Comparison of ENCODE assay signal across 8 mouse cellular contexts in the genomic region with DNA sequence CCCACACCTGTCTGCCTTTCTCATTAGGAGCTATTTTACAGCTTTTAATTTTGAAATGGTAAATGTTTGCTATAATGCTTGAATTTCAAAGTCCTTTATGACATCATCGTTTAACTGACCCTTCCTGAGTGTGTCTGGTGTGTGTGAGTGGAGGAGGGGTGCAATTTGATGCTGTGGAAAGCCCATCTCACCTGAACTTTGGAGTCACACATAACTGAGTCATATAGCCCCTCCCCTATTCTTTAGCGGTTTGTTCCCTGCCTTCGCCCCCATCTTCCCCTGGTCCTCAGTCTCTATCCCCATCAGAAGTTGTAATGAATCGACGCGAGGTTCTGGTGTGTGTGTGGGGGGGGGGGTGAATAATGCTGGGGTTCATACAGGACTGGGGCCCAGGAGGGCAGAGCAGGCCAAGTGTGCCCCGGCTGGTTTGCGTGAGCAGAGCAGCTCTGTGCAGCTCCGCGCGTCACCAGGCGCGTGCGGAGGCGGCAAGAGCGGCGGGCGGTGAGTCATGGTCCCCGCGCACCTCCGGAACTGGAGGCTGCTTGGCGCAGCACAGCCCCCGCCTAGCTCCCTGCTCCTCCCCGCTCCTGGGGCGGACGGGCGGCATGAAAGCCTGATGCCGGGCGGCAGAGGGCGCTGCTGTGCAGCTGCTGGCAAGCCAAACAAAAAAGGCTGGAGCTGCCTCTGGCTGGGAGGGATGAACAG.
DNase-seq lines count a peak whose midpoint lies in the region; ATAC-seq and TF ChIP-seq lines count a peak whose summit lies in the region.

No protein-coding gene starts in this region.

- H3K27me3 ChIP-seq in MEL (ENCODE audit: control insufficient read depth in 1 of 2, insufficient read depth in 2 of 2, low read length in 2 of 2), result peaks cover 0 to 3% of the 10 kb centered on the region in 2 experiments; a peak in 2 of 4 replicates
- H3K27me3 ChIP-seq in cerebellum, adult 2 months (ENCODE audit: control insufficient read depth, insufficient read depth, low read length), result no peaks in the 10 kb centered on the region
- H3K27me3 ChIP-seq in hindbrain, embryonic 11.5 days (ENCODE audit: control insufficient read depth, insufficient read depth, low read length), result peaks cover 4% of the 10 kb centered on the region; the same call in 1 of the 2 replicates
- H3K27me3 ChIP-seq in lung, embryonic 16.5 days (ENCODE audit: control insufficient read depth, insufficient read depth, low read depth, low read length), result peaks cover 3% of the 10 kb centered on the region

- H3K4me3 ChIP-seq in MEL (ENCODE audit: control insufficient read depth in 1 of 2, insufficient read depth in 1 of 2, low read depth in 2 of 2, low read length in 2 of 2), result 0 out of 4 replicates have a peak overlapping the region, but pooled peaks of 1 of the 2 experiments have one; percentile 13
- peak overlapping the region; percentile 17 for H3K4me3 ChIP-seq in cerebellum, adult 2 months (replicated peaks; ENCODE audit: insufficient read depth, low read depth, low read length)
- H3K4me3 ChIP-seq in hindbrain, embryonic 11.5 days (ENCODE audit: low read depth, low read length), result peak overlapping the region; percentile 19; the same call in 1 of the 2 replicates
- peak overlapping the region; percentile 40 for H3K4me3 ChIP-seq in lung, embryonic 16.5 days (ENCODE audit: low read length)

- no peak overlapping the region for H3K27ac ChIP-seq in MEL (ENCODE audit: control insufficient read depth, low read depth, low read length)
- H3K27ac ChIP-seq in cerebellum, adult 2 months (ENCODE audit: insufficient read depth, low read length), result no peak overlapping the region; the same call in 1 of the 2 replicates
- H3K27ac ChIP-seq in hindbrain, embryonic 11.5 days (ENCODE audit: low read depth, low read length), result no peak overlapping the region
- H3K27ac ChIP-seq in lung, embryonic 16.5 days (ENCODE audit: low read length), result no peak overlapping the region

- no peaks in the 10 kb centered on the region for H3K9me3 ChIP-seq in MEL (replicated peaks; ENCODE audit: insufficient read depth, low read length)
- H3K9me3 ChIP-seq in hindbrain, embryonic 11.5 days (ENCODE audit: control insufficient read depth, low read length), result no peaks in the 10 kb centered on the region
- no peaks in the 10 kb centered on the region for H3K9me3 ChIP-seq in lung, embryonic 16.5 days (ENCODE audit: control insufficient read depth, low read length)

- H3K4me2 ChIP-seq in hindbrain, embryonic 11.5 days (replicated peaks; ENCODE audit: low read depth, low read length), result peak overlapping the region; percentile 46
- H3K4me2 ChIP-seq in lung, embryonic 16.5 days (ENCODE audit: low read depth, low read length), result peak overlapping the region; percentile 57

- 0 out of 2 replicates have a peak overlapping the region, but pooled peaks have one; percentile 27 for H3K9ac ChIP-seq in MEL (ENCODE audit: control insufficient read depth, low read depth, low read length, poor library complexity, severe bottlenecking)
- no peak overlapping the region for H3K9ac ChIP-seq in hindbrain, embryonic 11.5 days (ENCODE audit: low read depth, low read length)
- peak overlapping the region; percentile 54 for H3K9ac ChIP-seq in lung, embryonic 16.5 days (ENCODE audit: low read length)

- no peak for TF ChIP-seq EP300 in MEL (IDR thresholded peaks at IDR 0.05; ENCODE audit: low read depth in 1 of 2, low read length in 2 of 2)

- no peaks in the 10 kb centered on the region for H3K36me3 ChIP-seq in MEL (ENCODE audit: control insufficient read depth in 1 of 2, insufficient read depth in 2 of 2, low read length in 2 of 2)
- no peaks in the 10 kb centered on the region for H3K36me3 ChIP-seq in hindbrain, embryonic 11.5 days (ENCODE audit: control insufficient read depth, insufficient read depth, low read length)
- H3K36me3 ChIP-seq in lung, embryonic 16.5 days (ENCODE audit: control insufficient read depth, insufficient read depth, low read length), result no peaks in the 10 kb centered on the region

- peak; percentile 82 for DNase-seq in MEL (ENCODE audit: low read depth, low spot score)
- peak; percentile 86 to 88 for DNase-seq in cerebellum, adult 2 months
- DNase-seq in frontal cortex, adult 2 months (ENCODE audit: extremely low spot score in 1 of 2, low spot score in 1 of 2), result peak; percentile 59 to 89
- peak; percentile 87 for DNase-seq in hindbrain, embryonic 11.5 days (ENCODE audit: low spot score)
- peak; percentile 81 for DNase-seq in layer of hippocampus, adult 9-11 months
- peak; percentile 63 for DNase-seq in ovary, postnatal 10 days (ENCODE audit: low spot score)
- peak; percentile 85 for DNase-seq in thymus, postnatal 0 days (ENCODE audit: low spot score)

- peak; percentile 40 to 82 (median 70); a peak in 5 of 6 replicates for TF ChIP-seq CTCF in MEL (IDR thresholded peaks at IDR 0.05 in 2 of 3, conservative IDR thresholded peaks at IDR 0.05 in 1 of 3; ENCODE audit: control insufficient read depth in 1 of 3, insufficient read depth in 1 of 3, low read depth in 2 of 3, low read length in 3 of 3, poor library complexity in 1 of 3, severe bottlenecking in 1 of 3)
- TF ChIP-seq CTCF in cerebellum, adult 2 months (IDR thresholded peaks at IDR 0.05; ENCODE audit: borderline replicate concordance, insufficient read depth, low read depth, low read length), result peak; percentile 66

- TF ChIP-seq RAD21 in MEL (IDR thresholded peaks at IDR 0.05; ENCODE audit: low read depth, low read length), result peak; percentile 53

- TF ChIP-seq POLR2A in MEL (IDR thresholded peaks at IDR 0.05; ENCODE audit: control insufficient read depth in 1 of 2, insufficient read depth in 1 of 2, low read depth in 1 of 2, low read length in 2 of 2, poor library complexity in 1 of 2), result no peak
- no peak for TF ChIP-seq POLR2A in cerebellum, adult 2 months (IDR thresholded peaks at IDR 0.05; ENCODE audit: borderline replicate concordance, insufficient read depth, low read length)

- no peaks in the 10 kb centered on the region for H3K79me2 ChIP-seq in MEL (ENCODE audit: control insufficient read depth, insufficient read depth, low read length, poor library complexity)

- H3K4me1 ChIP-seq in MEL (ENCODE audit: control insufficient read depth in 1 of 2, insufficient read depth in 2 of 2, low read length in 2 of 2), result no peaks in the 10 kb centered on the region
- peaks cover 12% of the 10 kb centered on the region; the same call in 1 of the 2 replicates for H3K4me1 ChIP-seq in cerebellum, adult 2 months (ENCODE audit: control insufficient read depth, insufficient read depth, low read length)
- H3K4me1 ChIP-seq in hindbrain, embryonic 11.5 days (replicated peaks; ENCODE audit: control insufficient read depth, insufficient read depth, low read length), result no peaks in the 10 kb centered on the region
- H3K4me1 ChIP-seq in lung, embryonic 16.5 days (replicated peaks; ENCODE audit: control insufficient read depth, insufficient read depth, low read length), result peaks cover 5% of the 10 kb centered on the region; the same call in 1 of the 2 replicates

- WGBS in cerebellum, adult 2 months, result 8% methylated on average over 27 of the region's 30 CpGs
- WGBS in hindbrain, embryonic 11.5 days, result 15% methylated on average over 27 of the region's 30 CpGs
- 11% methylated on average over 28 of the region's 30 CpGs for WGBS in lung, embryonic 16.5 days

- ATAC-seq in hindbrain, embryonic 11.5 days (ENCODE audit: low FRiP score), result peak; percentile 95
- ATAC-seq in lung, embryonic 16.5 days (ENCODE audit: low read depth), result peak; percentile 96

TF ChIP-seq in MEL, 35 proteins besides CTCF, POLR2A, EP300 and RAD21:
- no peak for TF ChIP-seq GATA1 (IDR thresholded peaks at IDR 0.05; ENCODE audit: low read depth, low read length)
- no peak for TF ChIP-seq E2F4 (IDR thresholded peaks at IDR 0.05; ENCODE audit: borderline replicate concordance, low read depth, low read length)
- TF ChIP-seq POLR2AphosphoS5 (IDR thresholded peaks at IDR 0.05; ENCODE audit: borderline replicate concordance, low read depth, low read length), result no peak
- TF ChIP-seq TBP (IDR thresholded peaks at IDR 0.05; ENCODE audit: low read depth, low read length), result no peak
- peak; percentile 61 for TF ChIP-seq SMC3 (IDR thresholded peaks at IDR 0.05; ENCODE audit: low read depth, low read length)
- no peak for TF ChIP-seq KAT2A (conservative IDR thresholded peaks at IDR 0.05; ENCODE audit: low read depth, low read length)
- no peak for TF ChIP-seq MYB (IDR thresholded peaks at IDR 0.05; ENCODE audit: low read depth, low read length)
- peak; percentile 70; the same call in 1 of the 2 replicates for TF ChIP-seq MAZ (IDR thresholded peaks at IDR 0.05; ENCODE audit: low read depth, low read length)
- TF ChIP-seq NRF1 (IDR thresholded peaks at IDR 0.05; ENCODE audit: insufficient read depth, low read depth, low read length, poor library complexity, severe bottlenecking), result 0 out of 2 replicates have a peak, but pooled peaks have one; percentile 39
- no peak for TF ChIP-seq GABPA (IDR thresholded peaks at IDR 0.05; ENCODE audit: low read depth, low read length)
- peak; percentile 17; the same call in 1 of the 2 replicates for TF ChIP-seq ZC3H11A (IDR thresholded peaks at IDR 0.05; ENCODE audit: low read depth, low read length)
- TF ChIP-seq MYC (IDR thresholded peaks at IDR 0.05; ENCODE audit: low read depth, low read length), result no peak
